Mouse (Mus musculus) lung, postnatal 36 days (tissue): Measurements from ENCODE around the gene Heatr1.

Source experiments
- DNase-seq: peaks from one replicate; pipeline ENCODE4 v3.0.0; 2022; ENCODE audit warnings: mixed read lengths

Gene Heatr1

GRCm38 (mm10) chr13:12394609-12395505, at the start of gene Heatr1:
Gene Heatr1 (plus strand): TSS chr13:12395027.
- DNase-seq, result peak; percentile 99

- DNase-seq, result no peak
Observed at GRCm38 (mm10) chr13:12346837-12347236, 48.0 kb upstream of the Heatr1 start.

DNA sequence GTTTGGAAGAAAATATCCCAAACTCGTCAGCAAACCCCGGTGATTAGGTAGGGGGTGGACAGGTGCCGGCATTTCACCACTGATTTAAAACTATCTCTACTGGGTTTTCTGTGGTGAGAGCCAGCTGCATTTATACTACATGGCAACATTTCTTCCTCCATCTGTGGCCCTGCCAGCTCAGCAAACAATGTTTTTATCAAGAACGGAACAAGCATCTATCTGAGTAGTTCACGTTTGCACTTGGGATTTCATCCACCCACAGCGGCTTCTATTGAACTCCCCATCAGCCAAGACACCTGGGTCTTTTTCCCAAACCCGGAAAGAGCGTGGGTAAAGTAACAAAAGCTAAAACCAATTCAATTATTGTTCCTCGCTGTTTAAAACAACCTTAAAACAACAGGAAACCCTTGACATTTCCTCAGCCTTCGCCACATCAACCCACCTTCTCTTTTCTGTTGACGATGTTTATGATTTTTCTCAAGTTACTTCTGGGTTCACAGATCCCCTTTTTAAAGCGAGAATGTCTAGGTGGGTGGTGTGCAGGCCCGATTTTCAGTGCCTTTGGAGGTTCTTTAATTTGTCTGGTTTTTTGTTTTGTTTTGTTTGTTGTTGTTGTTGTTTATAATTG, 45.5 kb upstream of the Heatr1 start:
- no peak for DNase-seq

DNA sequence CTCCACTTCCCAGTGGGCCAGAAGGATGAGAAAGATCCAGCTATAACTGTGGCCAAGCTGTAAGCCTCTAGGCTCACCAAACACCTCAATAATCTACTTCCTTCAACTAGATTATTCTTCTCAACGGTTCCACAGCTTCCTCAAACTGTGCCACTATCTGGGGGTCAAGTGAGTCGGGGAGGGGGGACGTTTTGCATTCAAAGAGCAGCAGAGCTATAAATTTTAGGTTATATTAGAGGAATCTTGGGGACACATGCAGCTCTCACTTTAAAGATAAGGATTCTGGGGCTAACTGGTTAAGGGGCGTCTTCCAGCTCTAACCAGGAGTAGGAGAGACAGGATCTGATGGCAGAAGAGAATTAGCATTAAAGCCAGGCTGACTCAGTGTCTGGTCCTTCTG, 38.6 kb upstream of the Heatr1 start:
- DNase-seq, result no peak

DNA sequence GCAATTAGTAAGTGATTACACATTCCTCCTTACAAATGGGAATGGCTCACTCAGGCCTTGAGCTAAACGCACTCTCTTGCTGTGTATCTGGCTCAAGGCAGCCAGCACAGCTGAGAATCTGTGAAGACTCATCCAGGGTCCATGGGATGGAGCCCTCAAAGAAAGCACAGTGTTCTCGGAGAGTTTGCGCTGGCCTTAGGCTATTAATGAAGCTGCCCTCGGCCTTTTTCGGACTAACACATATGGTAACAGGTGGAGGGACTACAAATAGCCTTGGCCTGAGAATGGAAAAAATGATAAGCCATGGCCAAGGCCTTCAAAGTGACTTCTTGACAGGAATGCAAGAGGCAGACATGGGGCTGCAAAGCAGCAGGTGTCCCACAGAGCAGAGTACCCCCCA, 37.3 kb upstream of the Heatr1 start:
- DNase-seq, result no peak

GRCm38 (mm10) chr13:12361486-12361885, 33.3 kb upstream of the Heatr1 start:
- DNase-seq, result no peak

- DNase-seq, result peak; percentile 4
Observed at GRCm38 (mm10) chr13:12369041-12369621, 25.7 kb upstream of the Heatr1 start.

GRCm38 (mm10) chr13:12369930-12370329, 24.9 kb upstream of the Heatr1 start:
- no peak for DNase-seq

GRCm38 (mm10) chr13:12372755-12373154, 22.1 kb upstream of the Heatr1 start:
- no peak for DNase-seq

GRCm38 (mm10) chr13:12376778-12377177, 18.0 kb upstream of the Heatr1 start:
- DNase-seq, result no peak

- DNase-seq, result no peak
Observed at GRCm38 (mm10) chr13:12384796-12385195, 10.0 kb upstream of the Heatr1 start.

DNA sequence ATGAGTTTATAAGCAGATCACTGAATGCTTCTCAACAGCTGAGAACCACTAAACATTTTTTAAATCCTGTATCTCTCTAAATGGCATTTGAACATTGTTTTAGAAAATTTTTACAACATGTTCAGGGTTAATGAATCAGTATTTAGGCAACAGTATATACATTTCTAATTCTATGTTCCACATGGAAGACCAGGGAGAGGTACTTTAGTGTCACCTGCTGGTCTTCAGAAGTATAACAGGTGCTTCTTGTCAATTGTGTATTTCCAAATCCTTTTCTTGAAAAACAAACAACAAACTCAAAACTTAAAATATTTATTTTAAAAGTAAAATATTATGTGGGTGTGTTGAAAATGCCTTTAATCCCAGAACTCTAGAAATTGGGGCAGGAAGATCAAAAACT, 8.5 kb upstream of the Heatr1 start:
- DNase-seq, result peak; percentile 42

- DNase-seq, result no peak
Observed at GRCm38 (mm10) chr13:12395571-12395970, 744 bp downstream of the Heatr1 start.

DNA sequence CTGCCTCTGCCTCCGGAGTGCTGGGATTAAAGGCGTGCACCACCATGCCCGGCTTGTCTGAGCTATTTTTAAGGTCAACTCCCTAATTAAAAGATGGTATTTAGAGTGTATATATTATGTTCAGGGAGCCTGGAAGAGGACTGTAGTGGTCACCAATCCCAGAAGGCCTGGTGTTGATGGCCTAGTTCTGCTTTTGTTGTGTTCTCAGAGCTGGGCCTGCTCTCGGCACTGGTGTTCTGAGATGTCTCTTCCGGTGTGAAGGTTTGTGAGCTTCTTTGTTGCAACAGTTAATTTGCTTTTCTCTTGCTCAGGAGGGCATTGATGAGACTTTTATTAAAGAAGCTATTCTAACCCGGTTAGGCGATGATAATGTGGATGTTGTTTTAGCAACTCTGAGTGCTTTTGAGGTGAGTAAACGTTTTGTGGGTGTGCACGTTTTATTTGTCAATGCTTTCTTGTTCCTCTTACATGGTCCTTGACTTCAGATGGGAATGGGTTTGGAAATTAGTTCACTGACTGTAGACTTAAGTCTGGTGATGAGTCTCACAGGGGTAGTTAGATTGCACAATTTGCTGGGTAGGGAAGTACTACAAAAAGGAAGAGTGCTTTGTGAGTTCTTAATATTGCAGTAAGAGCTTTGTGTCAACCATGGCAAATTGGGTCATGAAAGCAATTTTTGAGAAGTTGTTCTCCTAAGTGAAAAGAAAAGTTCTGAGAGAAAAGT, 13.7 kb downstream of the Heatr1 start:
- DNase-seq, result peak; percentile 59

GRCm38 (mm10) chr13:12412016-12412415, 17.2 kb downstream of the Heatr1 start:
- DNase-seq, result peak; percentile 68

- no peak for DNase-seq
Observed at GRCm38 (mm10) chr13:12420596-12420995, 25.8 kb downstream of the Heatr1 start.

GRCm38 (mm10) chr13:12428556-12428955, 33.7 kb downstream of the Heatr1 start:
- no peak for DNase-seq

DNA sequence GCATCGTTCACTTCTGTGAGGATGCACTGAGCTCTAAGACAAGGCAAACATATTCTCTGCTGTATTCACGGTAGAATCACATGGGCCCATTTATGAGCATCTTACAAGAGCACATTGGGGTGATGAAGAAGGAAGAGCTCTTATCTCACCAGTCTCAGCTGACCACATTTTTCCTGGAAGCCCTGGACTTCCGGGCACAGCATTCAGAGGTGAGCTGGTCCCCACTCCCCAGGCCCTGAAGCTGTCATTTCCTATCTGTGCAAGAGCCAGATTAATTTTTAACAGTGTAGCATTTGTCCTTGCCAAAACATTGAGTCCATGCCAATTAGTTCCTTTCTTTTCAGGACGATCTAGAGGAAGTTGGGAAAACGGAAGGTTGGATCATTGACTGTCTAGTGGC, 39.0 kb downstream of the Heatr1 start:
- DNase-seq, result peak; percentile 17

DNA sequence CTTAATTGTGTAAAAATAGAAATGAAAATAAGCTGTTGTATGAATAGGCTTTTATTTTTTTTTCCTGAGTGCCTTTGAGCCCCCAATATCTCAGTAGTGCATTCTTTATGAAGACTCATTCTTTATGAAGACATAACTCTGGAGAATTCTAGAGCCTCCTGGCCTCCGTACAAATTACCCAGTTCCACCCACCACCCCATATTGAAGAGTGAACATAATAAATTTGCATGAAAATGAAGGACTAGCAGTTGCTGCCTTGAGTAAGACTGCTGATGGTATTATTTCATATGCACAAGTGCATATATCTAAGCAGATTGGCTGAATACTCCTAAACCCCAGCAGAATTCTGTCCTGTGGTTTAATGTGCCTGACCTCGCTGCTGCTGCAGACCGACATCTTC, 44.8 kb downstream of the Heatr1 start:
- no peak for DNase-seq

- no peak for DNase-seq
Observed at GRCm38 (mm10) chr13:12440813-12441212, 46.0 kb downstream of the Heatr1 start.

GRCm38 (mm10) chr13:12442008-12442587, 47.3 kb downstream of the Heatr1 start:
- DNase-seq, result peak; percentile 75

DNA sequence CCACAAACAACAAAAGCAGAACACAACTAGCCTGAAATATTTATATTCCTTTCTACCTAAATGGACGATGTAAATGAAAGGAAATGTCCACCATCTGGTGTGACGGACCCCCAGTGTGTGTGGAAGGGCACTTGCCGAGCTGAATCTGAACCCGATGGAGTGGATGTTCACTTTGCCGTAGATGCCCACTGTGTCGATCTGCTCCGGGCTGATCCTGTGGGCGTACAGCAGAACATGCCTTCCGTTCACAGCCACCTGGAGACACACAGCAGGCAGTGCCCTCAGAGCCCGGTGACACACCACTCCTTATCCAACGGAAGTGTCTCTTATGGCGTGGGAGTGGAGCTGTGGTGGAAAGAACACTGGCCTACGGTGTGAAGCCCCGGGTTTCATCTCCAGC, 58.3 kb downstream of the Heatr1 start:
- no peak for DNase-seq
